Mouse (Mus musculus): ENCODE measurements around the gene Nova1.

Nova1 gene

DNA sequence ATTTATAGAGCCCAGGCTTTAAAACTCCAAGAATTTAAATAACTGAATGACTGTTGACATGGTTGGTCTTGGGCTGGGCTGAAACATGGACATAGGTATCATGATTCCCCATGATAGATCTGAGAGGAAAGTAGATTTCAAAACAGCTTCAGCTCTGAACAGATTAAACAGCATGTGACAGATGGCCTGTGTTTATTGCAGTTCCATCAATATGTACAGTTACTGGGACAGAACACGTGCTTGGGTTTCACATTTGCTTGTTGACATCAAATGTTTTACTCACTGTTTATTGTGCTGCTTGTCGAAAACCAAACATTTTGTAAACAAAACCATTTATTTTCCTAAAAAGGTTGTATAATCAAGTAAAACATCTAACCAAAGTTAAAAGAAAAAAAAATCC, 142.4 kb downstream of the Nova1 start:
- peak; percentile 17 for DNase-seq (ENCODE audit: low read depth, low spot score)

DNA sequence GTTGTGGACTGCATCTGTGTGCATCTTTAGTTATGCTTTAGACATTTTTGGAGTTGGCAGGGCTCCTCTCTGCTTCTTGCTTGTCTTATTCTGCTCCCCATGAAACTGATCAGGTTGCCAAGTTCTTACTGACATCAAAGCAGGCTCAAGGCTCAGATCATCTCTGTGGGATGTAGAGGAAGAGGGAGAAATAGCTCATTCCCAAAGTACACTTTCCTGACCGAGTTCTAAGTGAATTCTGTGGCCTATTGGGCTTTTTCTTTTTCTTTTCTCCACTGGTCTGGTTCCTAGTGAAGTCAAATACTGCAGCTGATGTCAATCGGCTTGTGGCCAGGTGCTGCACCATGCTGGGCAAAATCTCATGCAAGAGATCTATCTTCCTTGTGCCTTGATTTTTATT, 152.0 kb downstream of the Nova1 start:
- DNase-seq (ENCODE audit: low read depth, low spot score): peak; percentile 76

DNA sequence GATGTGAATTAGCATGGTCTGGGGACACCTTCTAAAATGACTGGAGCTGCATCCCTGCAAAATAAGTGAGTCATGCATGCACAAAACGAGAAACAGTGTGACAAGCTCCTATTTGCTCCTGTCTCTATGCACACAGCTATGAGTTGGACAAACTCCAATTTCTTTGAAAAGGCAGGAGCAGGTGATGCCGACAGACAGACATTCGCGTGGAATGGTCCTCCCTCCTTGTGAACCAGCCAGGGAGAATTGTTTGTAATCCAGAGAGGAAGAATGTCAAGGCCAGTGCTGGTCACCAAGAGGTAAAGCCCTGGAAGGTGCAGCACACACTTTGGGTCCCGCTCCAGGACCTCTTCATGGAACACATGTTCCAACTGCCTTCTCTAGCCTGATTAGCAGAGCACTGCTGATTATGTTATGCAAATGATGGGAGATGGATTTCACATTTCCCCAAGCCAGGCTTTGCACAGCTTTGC, 172.6 kb downstream of the Nova1 start:
- DNase-seq (ENCODE audit: low read depth, low spot score): peak; percentile 53

DNA sequence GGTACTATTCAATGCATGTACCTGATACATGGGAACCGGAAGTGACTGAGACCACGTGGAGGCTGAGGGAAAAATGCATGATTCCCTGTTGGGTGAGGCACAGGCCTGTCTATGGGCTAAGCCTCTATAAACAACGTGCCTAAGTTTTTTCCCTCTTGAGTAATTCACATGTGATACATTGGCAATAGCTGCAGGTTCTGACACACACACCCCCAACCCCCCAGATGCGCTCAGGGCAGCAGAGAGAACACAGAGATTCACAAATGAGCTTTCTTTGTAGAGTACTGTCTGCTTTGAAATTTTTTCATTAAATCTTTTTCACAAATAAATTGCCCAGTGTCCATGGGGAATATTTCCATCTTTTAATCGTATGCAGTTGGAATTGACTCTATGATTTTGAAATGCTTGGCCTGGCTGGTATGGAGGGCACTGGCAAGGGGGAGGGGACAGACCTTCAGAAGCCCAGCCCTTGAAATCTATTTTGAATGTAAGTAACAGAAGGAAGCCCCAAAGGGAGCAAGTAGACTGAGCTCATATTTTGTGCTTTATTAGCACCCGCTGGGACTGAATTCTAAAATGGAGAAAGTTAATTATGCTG, 173.3 kb downstream of the Nova1 start:
- no peak for DNase-seq (ENCODE audit: low read depth, low spot score)

All from brain, adult 2 months (tissue).